Mouse (Mus musculus) granulocyte monocyte progenitor cell, adult 5-6 weeks (primary cell): Measurements from ENCODE around the gene Spns3. TPM values are rescaled to one million over a fixed set of nuclear protein-coding genes. Genes with fewer than 3 reads are reported as not detected.
"Not testable (repeated sequence)": the region's sequence is repeated elsewhere in the genome, so short reads cannot be mapped to it uniquely, and the experiment has no call there.

Experiments used
- ATAC-seq: replicated peaks from 2 replicates; pipeline ENCODE4 v1.8.0; 2016; ENCODE audit warnings: mild to moderate bottlenecking, moderate TSS enrichment, inconsistent platforms; ENCODE audit not compliant: poor library complexity, severe bottlenecking
- total RNA-seq, 2 experiments: library from RNA; stranded (forward) in 1 of 2; stranded (reverse) in 1 of 2; fragments of 200-712, 200-1000 nt in 1 of 2; fragments of >200 nt in 1 of 2; fragmentation: Nextera tagmentation in 1 of 2; gene quantifications; 2 replicates each; pipeline ENCODE4 v1.2.3; 2014 to 2017

The Spns3 gene
- total RNA-seq, 2 experiments from 2014 or later: 23.0 to 32.1 TPM

DNA sequence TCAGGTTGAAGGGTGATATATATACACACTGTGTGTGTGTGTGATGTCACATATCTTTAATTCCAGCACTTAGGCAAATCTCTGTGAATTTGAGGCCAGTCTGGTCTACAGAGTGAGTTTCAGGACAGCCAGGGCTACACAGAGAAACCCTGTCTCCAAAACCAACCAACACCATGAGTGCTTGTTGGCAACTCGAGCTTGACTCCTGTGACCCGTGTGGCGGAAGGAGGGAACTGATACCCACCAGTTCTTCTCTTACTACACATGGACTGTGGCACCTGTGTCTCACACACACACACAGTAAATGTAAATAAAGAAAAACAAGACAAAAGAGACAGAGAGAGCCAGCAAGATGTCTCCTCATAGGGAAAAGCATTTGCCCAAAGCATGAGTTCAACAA lies 10.4 kb upstream of the Spns3 start:
- no peak for ATAC-seq

DNA sequence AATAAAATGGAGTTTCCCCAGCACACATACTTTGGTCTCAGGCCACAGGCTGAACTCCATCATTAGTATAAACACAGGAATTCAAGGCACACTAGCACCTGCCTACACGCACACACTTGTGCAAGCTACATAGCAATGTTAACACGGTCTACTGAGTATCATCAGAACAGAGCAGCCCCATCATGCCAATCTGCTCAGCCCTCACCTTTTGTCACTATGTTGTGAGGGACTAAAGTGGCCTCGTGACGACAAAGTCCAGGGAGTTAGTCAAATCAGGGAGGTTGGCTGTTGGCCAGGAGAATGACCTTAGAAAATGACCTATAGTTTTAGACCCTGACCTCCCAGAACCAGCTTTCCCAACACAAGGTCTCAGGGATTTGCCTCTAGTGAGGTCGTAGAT lies 7.8 kb upstream of the Spns3 start:
- ATAC-seq: no peak

DNA sequence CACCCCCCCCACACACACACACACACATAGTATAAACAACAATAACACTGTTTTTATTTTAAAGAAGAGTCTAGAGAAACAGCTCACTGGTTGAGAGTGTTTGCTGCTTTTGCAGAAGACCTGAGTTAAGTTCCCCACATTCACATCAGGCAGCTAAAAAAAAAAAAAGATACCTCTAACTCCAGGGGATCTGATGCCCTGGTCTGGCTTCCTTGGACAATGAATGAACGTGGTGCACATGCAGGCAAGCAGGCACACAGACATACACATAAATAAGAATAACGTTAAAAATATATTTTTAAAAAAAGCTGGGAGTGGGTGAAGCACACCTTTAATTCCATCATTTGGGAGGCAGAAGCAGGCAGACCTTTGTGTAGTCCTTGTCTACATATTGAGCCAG lies 6.6 kb upstream of the Spns3 start:
- ATAC-seq: no peak

DNA sequence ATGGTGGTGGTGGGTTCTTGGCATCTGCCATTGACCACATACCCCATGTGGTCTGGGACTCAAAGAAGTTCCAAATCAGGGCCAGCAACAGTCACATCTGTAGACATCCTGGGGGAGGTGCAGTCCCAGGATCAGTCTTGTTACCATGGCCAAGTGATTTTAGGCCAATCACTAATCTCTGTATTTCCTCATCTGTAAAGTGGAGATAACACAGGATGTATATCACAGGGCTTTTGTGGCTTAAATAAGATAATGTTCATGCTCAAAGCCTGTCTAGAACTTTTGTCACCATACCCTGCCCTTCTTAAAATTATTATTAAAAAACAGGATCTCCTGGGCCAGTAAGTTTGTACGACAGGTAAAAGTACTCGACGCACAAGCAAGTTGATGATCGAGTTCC lies 6.2 kb upstream of the Spns3 start:
- ATAC-seq: 0 out of 2 replicates have a peak, but pooled peaks have one; percentile 11

DNA sequence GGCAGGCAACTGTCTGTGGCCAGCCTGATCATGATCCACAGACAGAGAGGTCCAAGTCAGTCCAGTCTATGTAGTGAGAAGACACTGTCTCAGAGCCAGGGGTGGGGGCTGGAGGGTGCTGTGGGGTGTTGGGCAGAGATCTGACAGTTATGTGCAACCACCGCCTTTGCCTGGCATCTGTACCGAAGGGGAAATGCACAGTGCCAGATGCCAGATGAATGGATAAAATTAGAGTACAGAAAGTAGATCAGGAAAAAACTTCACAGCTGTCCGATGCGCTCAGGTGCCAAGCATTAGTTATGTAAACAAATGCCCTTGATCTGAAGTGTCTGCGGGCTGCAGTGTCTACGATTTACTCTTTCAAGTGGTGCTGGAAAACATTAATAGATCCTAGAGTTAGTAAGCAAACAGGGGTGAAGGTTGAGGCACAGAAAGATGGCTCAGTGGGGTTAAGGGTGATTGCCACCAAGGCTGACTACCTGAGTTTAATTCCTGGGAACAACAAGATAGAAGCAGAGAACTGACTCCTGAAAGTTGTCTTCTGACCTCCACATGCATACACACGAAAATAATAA lies 1.3 kb upstream of the Spns3 start:
- ATAC-seq: no peak; the same call in 1 of the 2 replicates

DNA sequence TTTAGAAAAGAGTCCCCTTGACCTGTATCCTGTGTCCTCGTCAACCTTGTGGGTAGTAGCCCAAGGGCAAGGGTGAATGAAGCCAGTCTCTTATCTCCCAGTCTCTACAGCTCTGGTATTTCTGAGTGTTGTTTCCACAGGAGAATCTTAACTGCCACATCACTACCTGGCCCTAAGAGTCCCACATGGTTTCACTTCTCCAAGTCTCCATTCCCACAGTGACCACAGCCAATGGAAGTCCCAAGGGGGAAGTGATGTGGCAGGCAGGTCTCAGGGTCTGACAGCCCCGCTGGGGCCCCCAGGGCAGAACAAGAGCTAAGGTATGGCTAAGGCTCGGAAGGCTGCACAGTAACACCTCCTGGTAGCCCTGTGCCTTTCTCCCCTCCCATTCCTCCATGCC lies 3.1 kb downstream of the Spns3 start:
- peak; percentile 67 for ATAC-seq

DNA sequence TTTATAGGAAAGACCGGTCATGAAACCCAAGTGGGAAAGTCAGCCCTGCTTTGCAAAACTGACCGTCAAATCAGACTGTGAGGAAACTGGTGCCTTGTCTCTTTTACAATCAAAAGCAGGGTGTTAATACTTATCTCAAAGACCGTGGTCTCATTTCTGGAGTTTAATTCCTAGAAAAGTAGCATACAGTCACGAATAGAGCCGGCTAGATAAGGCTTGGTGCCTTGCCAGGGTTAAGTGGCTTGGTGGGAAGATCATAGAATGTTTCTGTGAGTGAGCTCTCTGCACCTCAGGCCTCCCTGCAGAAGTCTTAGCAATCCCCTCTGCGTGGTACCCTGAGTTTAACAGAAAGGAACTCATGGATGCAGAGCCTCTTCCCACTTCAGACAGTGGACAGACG lies 5.6 kb downstream of the Spns3 start:
- no peak for ATAC-seq

DNA sequence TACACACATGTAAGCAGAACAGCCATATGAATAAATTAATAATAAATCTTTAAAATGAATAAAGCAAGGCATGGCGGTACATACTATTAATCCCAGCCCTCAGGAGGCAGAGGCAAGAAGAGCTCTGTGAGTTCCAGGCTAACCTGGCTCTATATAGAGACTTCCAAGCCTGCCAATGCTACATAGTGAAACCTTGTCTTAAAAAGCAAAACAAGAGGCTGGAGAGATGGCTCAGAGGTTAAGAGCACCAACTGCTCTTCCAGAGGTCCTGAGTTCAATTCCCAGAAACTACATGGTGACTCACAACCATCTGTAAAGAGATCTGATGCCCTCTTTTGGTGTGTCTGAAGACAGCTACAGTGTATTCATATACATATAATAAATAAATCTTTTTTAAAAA lies 6.6 kb downstream of the Spns3 start:
- not testable (repeated sequence) for ATAC-seq

DNA sequence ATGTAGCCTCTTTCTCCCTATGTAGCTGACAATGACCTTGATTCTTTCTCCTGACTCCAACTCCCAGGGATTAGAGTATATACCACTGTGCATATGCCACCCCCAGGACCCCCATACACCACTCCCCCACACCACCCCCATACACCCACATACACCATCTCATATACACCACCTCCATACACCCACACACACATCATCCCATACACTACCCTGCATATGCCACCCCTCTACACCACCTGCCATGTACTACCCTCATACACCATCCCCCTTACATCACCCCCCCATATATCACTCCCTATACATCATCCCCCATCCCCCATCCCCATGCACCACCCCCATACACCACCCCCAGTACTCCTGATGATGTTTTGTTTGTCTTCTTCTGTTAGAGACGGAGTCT lies 7.7 kb downstream of the Spns3 start:
- no peak for ATAC-seq

DNA sequence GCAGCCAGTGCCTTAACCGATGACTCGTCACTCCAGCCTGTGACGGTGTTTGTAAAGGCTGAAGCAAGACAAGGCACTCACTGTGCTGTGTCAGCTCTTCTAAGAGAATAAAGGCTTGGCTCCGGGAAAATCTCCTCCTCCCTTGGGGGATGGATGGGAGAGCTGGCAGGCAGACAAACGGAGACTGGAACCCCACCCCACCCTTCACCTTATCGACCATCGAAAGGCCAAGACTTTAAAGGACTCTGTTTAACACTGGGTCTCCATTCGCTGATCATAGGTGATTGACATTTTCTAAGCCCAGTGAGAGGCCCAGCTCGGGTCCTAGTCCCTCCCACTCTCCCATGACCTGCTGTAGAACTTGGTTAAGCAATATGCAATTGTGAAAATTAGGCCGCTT lies 8.4 kb downstream of the Spns3 start:
- no peak for ATAC-seq

DNA sequence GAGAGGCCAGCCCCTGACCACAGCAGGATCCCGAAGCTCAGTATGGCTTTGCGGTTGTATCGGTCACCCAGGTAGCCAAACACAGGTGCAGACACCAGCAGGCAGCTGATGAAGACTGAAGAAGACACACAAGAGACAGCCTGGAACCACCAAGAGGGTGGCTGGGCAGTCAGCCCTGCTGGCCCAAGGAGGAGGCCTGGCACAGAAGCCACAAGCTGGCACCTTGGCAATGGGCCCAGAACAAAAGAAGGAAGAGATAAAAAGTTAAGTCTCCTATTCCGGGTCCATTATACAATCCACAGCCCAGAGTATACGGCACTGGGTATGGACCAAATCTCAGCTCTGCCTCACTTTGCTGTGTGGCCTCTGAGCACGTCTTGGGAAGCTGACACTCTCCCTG lies 9.9 kb downstream of the Spns3 start:
- peak; percentile 38; the same call in 1 of the 2 replicates for ATAC-seq

DNA sequence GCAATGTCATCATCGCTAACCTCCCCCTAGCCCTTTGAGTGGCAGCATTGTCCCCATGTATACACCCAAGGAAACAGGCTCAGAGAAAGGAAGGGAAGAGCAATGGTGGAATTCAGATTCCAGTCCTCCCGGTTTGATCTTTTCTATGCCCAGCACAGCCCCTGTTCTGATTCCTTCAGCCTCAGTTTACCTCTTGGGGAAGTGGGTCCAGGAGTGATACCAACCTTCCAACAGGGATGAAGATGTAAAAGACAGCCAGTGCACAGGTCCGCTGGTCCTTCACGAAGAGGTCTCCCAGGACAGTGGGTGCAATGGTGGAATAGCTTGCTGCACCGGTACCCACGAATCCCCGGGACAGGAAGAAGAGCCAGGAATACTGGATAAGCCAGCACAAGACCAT lies 11.5 kb downstream of the Spns3 start:
- no peak for ATAC-seq

DNA sequence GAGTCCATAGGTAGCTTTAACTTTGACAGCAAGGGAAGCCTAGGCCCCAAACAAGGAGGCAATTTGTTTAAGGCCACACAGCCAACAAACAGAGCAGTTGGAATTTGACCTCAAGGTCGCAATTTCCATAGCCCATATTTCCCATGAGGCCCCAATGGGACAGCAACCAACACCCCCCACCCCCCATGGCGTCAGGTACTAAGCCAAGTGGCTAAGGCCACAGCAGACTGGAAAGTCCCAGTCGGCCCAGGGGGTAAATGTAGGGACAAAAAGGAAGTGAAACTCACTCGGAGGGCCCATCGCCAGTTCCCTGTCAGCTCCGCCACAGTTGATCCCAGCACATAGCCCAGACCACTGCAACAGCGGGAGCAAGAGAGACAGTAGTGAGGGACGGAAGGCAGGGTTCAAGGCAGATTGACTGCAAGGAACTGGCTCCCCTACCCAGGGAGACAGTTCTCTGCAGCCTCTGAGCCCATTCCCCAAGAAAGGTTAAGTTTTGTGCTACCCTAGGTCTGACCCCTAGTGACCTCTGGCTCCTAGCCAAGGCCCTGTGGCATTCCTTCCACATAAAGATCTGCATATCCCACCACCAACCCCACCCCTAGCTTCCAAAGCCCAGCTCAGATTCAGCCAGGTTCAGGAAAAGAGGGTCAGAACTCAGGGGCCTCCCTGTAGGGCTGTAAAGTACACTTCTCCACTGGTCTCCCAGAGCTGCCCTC lies 12.1 kb downstream of the Spns3 start:
- peak; percentile 90 for ATAC-seq

DNA sequence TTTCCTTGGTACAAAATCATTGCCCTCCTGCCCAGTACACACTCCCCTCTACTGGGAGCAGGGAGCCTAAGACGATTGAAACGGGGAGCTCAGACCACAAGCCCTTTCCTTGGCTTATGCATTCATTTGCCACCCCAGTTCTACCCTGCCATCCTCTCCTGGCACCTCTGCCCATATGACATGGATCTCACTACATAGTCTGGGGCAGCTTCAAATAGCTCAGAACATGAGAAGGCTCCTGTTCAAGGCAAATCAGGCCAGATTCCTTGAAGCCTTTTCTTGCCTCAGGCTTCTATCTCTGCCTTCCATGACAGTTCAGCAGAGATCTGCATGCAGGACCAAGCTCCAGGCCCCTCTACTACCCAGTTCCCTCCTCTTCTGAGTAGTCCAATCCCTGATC lies 12.8 kb downstream of the Spns3 start:
- ATAC-seq: no peak

DNA sequence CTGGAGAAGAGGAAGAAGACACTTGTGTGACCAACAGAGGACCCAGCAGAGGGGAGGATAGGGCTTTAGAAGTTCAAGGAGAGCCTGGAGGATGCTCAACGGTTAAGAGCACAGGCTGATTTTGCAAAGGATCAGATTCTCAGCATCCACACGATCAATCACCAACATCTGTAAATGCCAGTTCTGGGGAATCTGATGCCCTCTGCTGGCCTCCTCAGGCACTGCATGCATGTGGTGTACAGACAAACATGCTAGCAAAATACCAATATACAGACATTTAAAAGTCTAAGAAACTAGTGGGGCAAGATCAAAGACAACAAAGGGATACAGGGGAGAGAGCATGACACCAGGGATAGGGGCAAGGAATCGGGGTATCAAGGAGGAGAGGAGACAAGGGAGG lies 14.8 kb downstream of the Spns3 start:
- no peak for ATAC-seq

DNA sequence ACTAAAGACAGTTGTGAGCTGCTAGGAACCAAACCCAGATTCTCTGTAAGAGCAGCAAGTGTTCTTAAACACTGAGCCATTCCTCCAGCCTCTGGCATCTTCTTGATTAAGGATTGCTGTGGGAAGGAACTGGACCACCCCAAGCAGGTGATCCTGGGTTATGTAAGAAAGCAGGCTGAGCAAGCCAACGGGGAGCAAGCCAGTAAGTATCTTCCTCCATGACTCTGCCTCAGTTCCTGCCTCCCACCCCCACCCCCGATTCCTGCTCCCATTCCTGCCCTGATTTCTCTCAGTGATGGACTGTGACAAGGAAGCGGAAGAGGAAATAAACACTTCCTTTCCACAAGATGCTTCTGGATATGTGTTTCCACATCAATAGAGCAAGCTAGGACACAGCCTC lies 17.4 kb downstream of the Spns3 start:
- ATAC-seq: no peak

DNA sequence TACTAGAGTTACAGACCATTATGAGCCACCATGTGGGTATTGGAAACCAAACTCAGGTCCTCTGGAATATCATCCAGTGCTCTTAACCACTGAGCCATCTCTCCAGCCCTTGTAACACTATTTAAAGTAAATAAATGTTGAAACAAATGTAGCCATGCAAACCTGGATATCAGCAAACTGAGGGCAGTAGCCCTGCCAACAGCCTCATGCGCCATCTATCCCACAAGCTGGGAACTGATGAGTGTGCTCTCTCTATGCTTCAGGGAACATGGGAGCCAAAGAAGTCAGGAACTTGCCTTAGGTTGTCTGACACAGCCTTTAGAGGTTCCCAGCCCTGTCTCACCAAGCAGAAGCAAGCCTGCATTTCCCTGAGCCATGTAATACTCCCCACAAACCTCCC lies 18.7 kb downstream of the Spns3 start:
- no peak for ATAC-seq

DNA sequence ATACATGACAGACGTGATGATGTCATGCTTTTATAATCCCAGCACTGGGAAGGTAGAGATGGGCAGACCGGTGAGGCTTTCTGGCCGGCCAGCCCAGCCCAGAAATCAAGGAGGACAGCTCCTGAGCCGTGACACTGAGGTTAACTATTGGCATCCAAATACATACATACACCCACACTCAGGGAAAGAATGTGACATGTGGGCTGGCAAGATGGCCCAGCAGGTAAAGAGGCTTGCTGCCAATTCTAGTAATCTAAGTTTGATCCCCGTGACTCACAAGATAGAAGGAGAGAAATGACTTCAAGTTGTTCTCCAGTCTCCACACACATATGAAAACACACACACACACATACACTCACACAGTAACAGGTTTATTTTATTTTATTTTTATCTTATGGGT lies 19.2 kb downstream of the Spns3 start:
- no peak for ATAC-seq

DNA sequence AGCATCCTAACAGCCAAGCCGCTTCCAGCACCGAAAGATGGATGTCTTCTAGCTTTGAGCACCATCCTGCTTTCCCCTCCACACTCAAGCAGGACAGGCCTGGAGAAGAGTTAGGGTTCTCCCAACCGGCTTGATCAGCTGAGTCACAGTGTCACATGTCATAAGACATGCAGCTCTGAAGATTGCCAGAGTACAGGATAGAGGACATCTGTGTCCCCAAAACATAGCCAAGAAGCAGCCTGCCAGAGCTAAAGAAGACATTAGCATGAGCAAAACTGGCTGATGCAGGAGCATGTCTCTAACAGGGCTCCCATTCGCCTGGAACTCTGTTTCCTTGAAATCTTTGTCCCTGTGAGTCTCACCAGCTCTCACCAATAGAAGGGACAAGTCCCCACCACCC lies 24.1 kb downstream of the Spns3 start:
- no peak for ATAC-seq

DNA sequence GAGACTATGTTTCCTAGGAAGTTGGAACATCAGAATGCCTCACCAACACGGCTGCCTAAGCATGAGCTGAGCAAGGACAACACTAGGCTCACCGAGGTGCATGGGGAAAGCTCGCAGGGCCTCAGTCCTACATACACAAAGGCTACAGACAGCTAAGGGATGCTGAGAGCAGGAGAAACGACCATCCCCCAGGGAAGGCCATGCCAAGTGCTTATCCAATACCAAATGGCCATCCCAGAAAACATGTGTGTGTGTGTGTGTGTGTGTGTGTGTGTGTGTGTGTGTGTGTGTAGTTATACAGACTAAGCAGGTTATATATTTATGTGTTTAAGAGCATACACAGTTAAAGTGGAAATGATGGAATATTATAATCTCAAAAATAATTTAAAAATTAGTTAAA lies 26.6 kb downstream of the Spns3 start:
- ATAC-seq: no peak

DNA sequence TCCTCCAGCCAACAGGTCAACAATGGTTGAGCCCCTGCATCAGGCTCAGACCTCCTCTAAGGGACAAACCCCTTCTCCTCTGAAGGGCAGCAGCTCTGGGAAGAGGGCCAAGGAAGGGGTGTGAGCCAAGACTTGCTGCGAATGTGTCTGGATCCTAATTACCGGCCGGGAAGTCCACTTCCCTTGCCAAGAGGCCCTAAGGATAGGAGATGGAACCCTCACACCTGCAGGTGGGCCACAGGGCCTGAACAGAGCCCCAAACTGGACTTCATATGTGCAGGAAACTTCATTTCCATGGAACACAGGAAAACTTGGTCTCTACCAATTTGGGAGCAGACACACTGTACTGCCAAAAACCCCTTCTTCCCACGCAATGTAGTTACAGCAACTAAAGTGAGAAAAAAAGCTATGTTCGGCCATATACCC lies 27.7 kb downstream of the Spns3 start:
- no peak for ATAC-seq
